Mouse (Mus musculus): ENCODE measurements around the gene Tes. TPM values are rescaled to one million over a fixed set of nuclear protein-coding genes. Genes with fewer than 3 reads are reported as not detected.

Gene Tes
- polyA plus RNA-seq, 1 experiment from 2014 or later: 69.5 TPM

DNA sequence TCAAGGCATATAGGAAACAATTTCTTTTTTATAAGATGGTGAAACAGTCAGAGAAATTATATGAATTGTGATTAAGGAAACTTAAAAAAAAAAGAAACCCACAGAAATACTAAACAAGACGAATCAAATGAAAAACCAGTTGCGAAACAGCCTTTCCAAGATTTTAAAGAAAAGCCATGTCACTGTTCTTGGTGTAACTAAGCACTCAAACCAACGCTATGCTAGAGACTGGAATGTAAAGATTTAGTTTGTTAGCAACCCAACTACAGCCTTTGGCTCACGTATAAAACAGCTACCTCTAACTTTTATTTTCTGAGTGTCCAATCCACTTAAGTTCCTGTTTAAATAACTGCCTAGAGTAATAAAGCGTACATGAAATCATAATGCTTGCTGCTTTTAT lies 7.4 kb downstream of the Tes start:
- H3K4me1 ChIP-seq (replicated peaks; ENCODE audit: control insufficient read depth, insufficient read depth, low read length): peaks cover 2% of the 10 kb centered on the region; the same call in 1 of the 2 replicates
- DNase-seq (ENCODE audit: low spot score): no peak
- WGBS: 93% methylated on average over 5 of the region's 5 CpGs

DNA sequence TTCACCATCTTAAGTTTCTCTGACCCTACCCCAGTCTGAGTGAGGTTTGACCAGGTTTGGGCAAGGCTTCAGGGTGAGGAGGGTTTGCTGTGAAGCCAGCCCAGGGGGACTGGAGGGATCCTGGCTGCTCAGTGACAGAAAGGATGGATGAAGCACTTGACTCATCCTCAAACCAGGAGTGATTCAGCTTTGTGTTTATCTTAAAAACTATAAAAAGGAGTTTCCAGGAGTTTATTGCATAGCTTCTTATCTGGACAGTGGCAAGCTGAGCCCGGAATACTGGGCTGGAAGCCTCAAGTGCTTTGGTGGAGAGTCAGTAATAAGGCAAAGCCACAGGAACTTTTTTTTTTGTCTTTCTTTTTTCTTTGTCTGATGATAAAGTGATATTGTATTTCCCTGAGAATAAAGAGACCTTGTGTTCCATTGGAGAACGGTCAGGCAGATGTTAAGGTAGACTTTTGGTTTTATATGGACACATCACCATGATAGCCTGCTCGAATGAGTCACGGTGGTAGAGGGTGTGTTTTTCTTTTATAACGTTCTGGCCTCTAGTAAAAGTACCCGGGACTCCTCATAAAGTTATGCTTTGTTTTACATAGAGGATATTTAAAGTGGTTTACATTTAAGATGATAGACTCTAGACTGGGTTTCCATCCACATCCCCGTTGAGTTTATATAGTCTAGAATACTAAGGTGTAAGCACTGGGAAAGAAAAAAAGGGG lies 8.0 kb downstream of the Tes start:
- WGBS: 89% methylated on average over 7 of the region's 7 CpGs
- Histone ChIP-seq H3K4me3 (replicated peaks; ENCODE audit: low read length) (no peak overlapping the region), H3K36me3 (replicated peaks; ENCODE audit: control insufficient read depth, insufficient read depth) (no peaks in the 10 kb centered on the region), H3K27me3 (ENCODE audit: control insufficient read depth, insufficient read depth, low read length) (no peaks in the 10 kb centered on the region), H3K4me2 (replicated peaks) (no peak overlapping the region), H3K9me3 (ENCODE audit: control insufficient read depth, low read length) (no peaks in the 10 kb centered on the region), H3K9ac (no peak overlapping the region), H3K4me1 (replicated peaks; ENCODE audit: control insufficient read depth, insufficient read depth, low read length) (peaks cover 6% of the 10 kb centered on the region; the same call in 1 of the 2 replicates), H3K27ac (no peak overlapping the region)
- DNase-seq (ENCODE audit: low spot score): no peak
- ATAC-seq (ENCODE audit: low FRiP score): no peak

More for the DNA sequence above, 7.4 kb downstream of the Tes start:
- no peaks in the 10 kb centered on the region for H3K36me3 ChIP-seq (replicated peaks; ENCODE audit: control insufficient read depth, insufficient read depth)
- no peak overlapping the region for H3K4me3 ChIP-seq (replicated peaks; ENCODE audit: low read length)
- H3K9ac ChIP-seq: no peak overlapping the region
- H3K27me3 ChIP-seq (ENCODE audit: control insufficient read depth, insufficient read depth, low read length): no peaks in the 10 kb centered on the region
- H3K9me3 ChIP-seq (ENCODE audit: control insufficient read depth, low read length): no peaks in the 10 kb centered on the region
- ATAC-seq (ENCODE audit: low FRiP score): no peak
- no peak overlapping the region for H3K4me2 ChIP-seq (replicated peaks)
- no peak overlapping the region for H3K27ac ChIP-seq

DNA sequence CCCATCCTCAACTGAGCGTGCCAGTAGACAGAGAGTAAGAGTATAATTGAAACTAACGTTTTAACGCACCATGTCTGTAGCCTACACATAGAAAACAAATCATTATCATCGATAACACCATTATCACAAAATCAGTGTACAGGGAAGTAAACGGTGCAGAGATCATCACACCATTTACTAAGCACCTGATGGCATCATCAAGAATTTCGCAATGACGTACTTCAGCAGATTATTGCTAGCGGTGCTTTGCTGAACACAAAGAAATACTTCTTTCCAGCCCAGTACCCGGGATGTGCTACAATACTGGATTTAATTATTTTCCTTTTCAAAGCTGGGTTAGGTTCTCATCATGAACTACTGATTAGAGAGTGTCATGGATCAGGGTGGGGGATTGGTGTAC lies 12.3 kb downstream of the Tes start:
- Histone ChIP-seq H3K36me3 (replicated peaks; ENCODE audit: control insufficient read depth, insufficient read depth) (no peaks in the 10 kb centered on the region), H3K4me3 (replicated peaks; ENCODE audit: low read length) (no peak overlapping the region), H3K27me3 (ENCODE audit: control insufficient read depth, insufficient read depth, low read length) (no peaks in the 10 kb centered on the region), H3K4me2 (replicated peaks) (no peak overlapping the region), H3K4me1 (replicated peaks; ENCODE audit: control insufficient read depth, insufficient read depth, low read length) (peaks cover 6% of the 10 kb centered on the region; the same call in 1 of the 2 replicates), H3K27ac (no peak overlapping the region), H3K9me3 (ENCODE audit: control insufficient read depth, low read length) (no peaks in the 10 kb centered on the region), H3K9ac (no peak overlapping the region)
- DNase-seq (ENCODE audit: low spot score) (no peak), ATAC-seq (ENCODE audit: low FRiP score) (no peak)
- 72% methylated on average over 9 of the region's 9 CpGs for WGBS

DNA sequence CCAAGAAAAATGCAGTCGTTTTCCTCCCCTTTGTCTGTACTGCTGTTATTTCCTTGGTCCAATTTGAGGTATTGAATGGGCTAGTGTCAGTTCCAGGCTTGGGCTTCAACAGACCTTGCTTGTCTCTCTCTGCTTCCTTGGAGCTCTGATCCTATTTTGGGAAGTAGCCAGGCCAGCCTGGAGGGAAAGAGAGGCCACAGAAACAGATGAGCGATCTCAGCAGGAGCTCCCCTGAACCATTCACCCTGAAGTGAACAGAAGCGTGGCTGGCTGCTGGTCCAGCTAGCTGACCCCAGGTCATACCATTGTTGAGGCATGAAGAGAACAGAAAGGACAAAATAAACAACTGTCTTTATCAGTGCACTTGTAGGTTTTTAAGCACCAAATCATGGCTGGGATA lies 12.8 kb downstream of the Tes start:
- Histone ChIP-seq H3K27me3 (ENCODE audit: control insufficient read depth, insufficient read depth, low read length) (no peaks in the 10 kb centered on the region), H3K4me3 (replicated peaks; ENCODE audit: low read length) (no peak overlapping the region), H3K4me1 (replicated peaks; ENCODE audit: control insufficient read depth, insufficient read depth, low read length) (peaks cover 6% of the 10 kb centered on the region; the same call in 1 of the 2 replicates), H3K9ac (no peak overlapping the region), H3K36me3 (replicated peaks; ENCODE audit: control insufficient read depth, insufficient read depth) (no peaks in the 10 kb centered on the region), H3K9me3 (ENCODE audit: control insufficient read depth, low read length) (no peaks in the 10 kb centered on the region), H3K4me2 (replicated peaks) (no peak overlapping the region), H3K27ac (no peak overlapping the region)
- WGBS: 5% methylated on average over 3 of the region's 3 CpGs
- DNase-seq (ENCODE audit: low spot score) (no peak), ATAC-seq (ENCODE audit: low FRiP score) (no peak; the same call in 1 of the 2 replicates)

DNA sequence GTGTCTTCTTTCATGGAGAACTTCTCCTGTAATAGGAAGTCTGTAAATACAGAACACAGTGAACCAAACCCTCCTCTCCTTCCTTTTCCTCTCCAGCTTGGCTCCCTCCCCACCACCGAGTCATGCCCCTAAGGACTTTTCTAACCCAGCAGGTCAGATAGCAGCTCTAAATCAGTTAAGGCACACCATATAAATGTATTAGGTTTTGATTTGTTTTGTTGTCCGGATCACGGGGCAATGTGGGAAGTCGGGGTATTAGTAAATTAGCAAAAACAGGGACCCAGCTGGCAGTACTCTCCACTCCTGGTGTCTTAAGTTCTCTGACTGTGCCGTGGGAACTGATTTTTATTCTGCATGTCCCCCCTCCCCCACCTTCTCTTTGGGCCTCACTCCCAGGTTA lies 14.4 kb downstream of the Tes start:
- 52% methylated on average over 5 of the region's 5 CpGs for WGBS
- Histone ChIP-seq H3K4me3 (replicated peaks; ENCODE audit: low read length) (no peak overlapping the region), H3K4me2 (replicated peaks) (no peak overlapping the region), H3K27me3 (ENCODE audit: control insufficient read depth, insufficient read depth, low read length) (no peaks in the 10 kb centered on the region), H3K36me3 (replicated peaks; ENCODE audit: control insufficient read depth, insufficient read depth) (no peaks in the 10 kb centered on the region), H3K9ac (no peak overlapping the region), H3K9me3 (ENCODE audit: control insufficient read depth, low read length) (no peaks in the 10 kb centered on the region), H3K27ac (no peak overlapping the region), H3K4me1 (replicated peaks; ENCODE audit: control insufficient read depth, insufficient read depth, low read length) (peaks cover 6% of the 10 kb centered on the region; the same call in 1 of the 2 replicates)
- DNase-seq (ENCODE audit: low spot score): no peak
- ATAC-seq (ENCODE audit: low FRiP score): no peak

DNA sequence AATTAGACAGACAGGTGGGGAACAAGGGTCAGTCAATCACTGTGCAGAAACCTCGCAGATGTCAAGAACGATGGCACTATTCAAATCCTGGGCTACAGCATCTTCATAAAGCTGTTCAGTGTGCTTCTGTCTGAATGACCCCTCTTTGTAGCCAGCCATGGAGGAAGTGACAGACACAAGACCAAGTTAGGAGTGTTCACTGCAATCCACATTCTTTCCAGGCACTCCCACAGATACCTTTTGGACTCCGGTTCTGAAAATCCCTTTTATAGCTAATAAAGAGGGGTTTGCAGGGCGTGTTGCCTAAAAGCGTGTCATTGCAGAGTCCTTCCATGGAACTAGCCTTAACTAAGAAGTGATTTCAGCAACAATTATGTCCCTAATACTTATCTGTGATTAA lies 14.9 kb downstream of the Tes start:
- H3K9me3 ChIP-seq (ENCODE audit: control insufficient read depth, low read length): no peaks in the 10 kb centered on the region
- H3K4me1 ChIP-seq (replicated peaks; ENCODE audit: control insufficient read depth, insufficient read depth, low read length): peaks cover 6% of the 10 kb centered on the region; the same call in 1 of the 2 replicates
- no peak overlapping the region for H3K27ac ChIP-seq
- no peaks in the 10 kb centered on the region for H3K36me3 ChIP-seq (replicated peaks; ENCODE audit: control insufficient read depth, insufficient read depth)
- H3K27me3 ChIP-seq (ENCODE audit: control insufficient read depth, insufficient read depth, low read length): no peaks in the 10 kb centered on the region
- H3K9ac ChIP-seq: no peak overlapping the region
- no peak for DNase-seq (ENCODE audit: low spot score)
- WGBS: 78% methylated on average over 5 of the region's 5 CpGs
- H3K4me3 ChIP-seq (replicated peaks; ENCODE audit: low read length): no peak overlapping the region
- no peak for ATAC-seq (ENCODE audit: low FRiP score)
- H3K4me2 ChIP-seq (replicated peaks): no peak overlapping the region

DNA sequence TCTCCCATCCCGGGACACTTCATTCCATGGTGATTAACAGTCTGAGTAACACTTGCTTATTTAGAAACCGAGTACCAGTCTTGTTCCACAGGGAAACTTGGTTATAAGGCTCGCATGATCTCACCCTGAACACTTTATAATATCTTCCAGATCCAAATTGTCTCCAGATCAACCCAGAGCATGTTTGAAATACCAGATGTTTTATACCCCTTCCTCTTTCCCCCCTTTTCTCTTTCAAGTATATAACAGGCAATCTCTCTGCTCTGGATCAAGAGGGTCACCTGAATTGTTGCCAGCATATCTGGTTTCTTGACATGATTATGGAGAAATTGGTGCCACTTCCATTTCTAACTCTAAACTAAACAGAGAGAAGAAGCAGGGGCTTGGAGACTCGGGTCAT lies 17.3 kb downstream of the Tes start:
- WGBS: 81% methylated on average over 4 of the region's 4 CpGs

DNA sequence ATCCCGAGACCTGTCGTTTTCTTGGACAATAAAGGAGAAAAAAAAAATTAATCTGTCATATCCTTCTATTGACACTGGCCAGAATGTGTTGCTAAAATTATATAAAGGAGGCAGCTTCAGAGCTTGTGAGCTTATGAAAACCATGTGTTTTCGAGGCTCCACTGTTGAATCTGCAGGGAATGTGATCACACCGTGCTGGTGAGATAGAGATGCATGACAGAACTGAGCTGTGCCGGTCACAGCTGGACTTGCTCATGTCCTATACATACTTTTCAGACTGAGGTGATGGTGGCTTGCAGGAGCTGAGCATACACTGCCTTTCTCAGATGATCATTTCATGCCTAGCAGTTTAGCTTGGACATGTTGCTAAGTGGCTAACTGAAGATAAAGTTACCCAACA lies 17.9 kb downstream of the Tes start:
- no peak for ATAC-seq (ENCODE audit: low FRiP score)
- no peak for DNase-seq (ENCODE audit: low spot score)
- 82% methylated on average over 5 of the region's 5 CpGs for WGBS

More for the DNA sequence above, 17.3 kb downstream of the Tes start:
- Histone ChIP-seq H3K27me3 (ENCODE audit: control insufficient read depth, insufficient read depth, low read length) (no peaks in the 10 kb centered on the region), H3K27ac (no peak overlapping the region), H3K36me3 (replicated peaks; ENCODE audit: control insufficient read depth, insufficient read depth) (no peaks in the 10 kb centered on the region), H3K9ac (no peak overlapping the region), H3K4me3 (replicated peaks; ENCODE audit: low read length) (no peak overlapping the region), H3K9me3 (ENCODE audit: control insufficient read depth, low read length) (no peaks in the 10 kb centered on the region), H3K4me2 (replicated peaks) (no peak overlapping the region), H3K4me1 (replicated peaks; ENCODE audit: control insufficient read depth, insufficient read depth, low read length) (peaks cover 5% of the 10 kb centered on the region; the same call in 1 of the 2 replicates)
- ATAC-seq (ENCODE audit: low FRiP score) (no peak), DNase-seq (ENCODE audit: low spot score) (no peak)

DNA sequence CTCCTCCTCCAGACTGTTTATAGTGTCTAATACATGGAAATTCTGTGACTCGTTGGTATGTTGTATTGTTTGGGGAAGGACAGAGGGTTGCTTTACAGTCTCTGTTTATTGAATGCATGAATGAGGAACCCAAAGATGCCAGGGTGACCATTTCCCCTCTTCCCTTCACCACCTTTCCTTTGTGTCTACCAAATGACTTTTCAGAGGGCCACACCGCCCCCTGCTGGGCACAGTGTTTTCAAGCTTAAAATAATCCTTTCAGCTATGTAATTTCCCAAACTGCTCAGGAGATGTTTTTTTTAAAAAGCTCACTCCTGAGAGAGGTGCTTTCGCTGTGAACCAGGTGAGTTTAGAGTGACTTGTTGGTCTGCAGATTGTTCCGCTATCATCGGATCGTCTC lies 22.5 kb downstream of the Tes start:
- ATAC-seq (ENCODE audit: low FRiP score) (no peak), DNase-seq (ENCODE audit: low spot score) (peak; percentile 69)
- Histone ChIP-seq H3K36me3 (replicated peaks; ENCODE audit: control insufficient read depth, insufficient read depth) (no peaks in the 10 kb centered on the region), H3K4me2 (replicated peaks) (no peak overlapping the region), H3K27ac (no peak overlapping the region), H3K9ac (no peak overlapping the region), H3K9me3 (ENCODE audit: control insufficient read depth, low read length) (no peaks in the 10 kb centered on the region), H3K27me3 (ENCODE audit: control insufficient read depth, insufficient read depth, low read length) (no peaks in the 10 kb centered on the region), H3K4me1 (replicated peaks; ENCODE audit: control insufficient read depth, insufficient read depth, low read length) (no peaks in the 10 kb centered on the region), H3K4me3 (replicated peaks; ENCODE audit: low read length) (no peak overlapping the region)
- WGBS: 70% methylated on average over 6 of the region's 6 CpGs

More for the DNA sequence above, 17.9 kb downstream of the Tes start:
- H3K4me3 ChIP-seq (replicated peaks; ENCODE audit: low read length): no peak overlapping the region
- H3K4me1 ChIP-seq (replicated peaks; ENCODE audit: control insufficient read depth, insufficient read depth, low read length): no peaks in the 10 kb centered on the region
- no peaks in the 10 kb centered on the region for H3K9me3 ChIP-seq (ENCODE audit: control insufficient read depth, low read length)
- H3K27ac ChIP-seq: no peak overlapping the region
- no peaks in the 10 kb centered on the region for H3K27me3 ChIP-seq (ENCODE audit: control insufficient read depth, insufficient read depth, low read length)
- no peak overlapping the region for H3K9ac ChIP-seq
- no peak overlapping the region for H3K4me2 ChIP-seq (replicated peaks)
- H3K36me3 ChIP-seq (replicated peaks; ENCODE audit: control insufficient read depth, insufficient read depth): no peaks in the 10 kb centered on the region
